Mouse (Mus musculus): ENCODE results near the gene Doc2g. TPM values are rescaled to one million over a fixed set of nuclear protein-coding genes. Genes with fewer than 3 reads are reported as not detected.
"Not testable (repeated sequence)": the region's sequence is repeated elsewhere in the genome, so short reads cannot be mapped to it uniquely, and the experiment has no call there.

Doc2g gene
- polyA plus RNA-seq, 1 experiment from 2014 or later: 84.9 TPM

DNA sequence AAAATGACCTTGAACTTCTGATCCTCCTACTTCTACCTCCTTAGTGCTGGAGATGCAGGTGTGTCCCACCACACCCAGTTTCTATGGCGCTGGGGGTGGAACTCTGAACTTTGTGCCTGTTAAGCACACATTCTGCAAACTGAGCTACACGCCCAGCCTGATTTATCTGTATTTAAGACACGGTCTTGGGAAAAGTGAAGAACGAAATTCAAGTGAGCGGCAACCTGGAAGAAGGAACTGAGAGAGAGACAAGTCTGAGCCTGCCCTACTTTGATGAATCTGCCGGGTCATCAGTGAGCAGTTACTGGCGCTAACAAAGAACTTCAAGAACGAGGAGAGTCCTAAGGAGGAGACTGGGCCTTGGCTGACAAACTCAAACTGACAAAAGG lies 43.7 kb downstream of the Doc2g start:
- no peak for ATAC-seq (replicated peaks; ENCODE audit: extremely low read depth, insufficient read depth, low FRiP score)
- H3K4me2 ChIP-seq (ENCODE audit: low read depth, low read length): no peak overlapping the region
- no peak overlapping the region for H3K9ac ChIP-seq (ENCODE audit: low read length)
- H3K36me3 ChIP-seq (ENCODE audit: control insufficient read depth, insufficient read depth): no peaks in the 10 kb centered on the region
- no peaks in the 10 kb centered on the region for H3K9me3 ChIP-seq (replicated peaks; ENCODE audit: control insufficient read depth, low read length)
- H3K4me1 ChIP-seq (ENCODE audit: control insufficient read depth, insufficient read depth, low read length): peaks cover 2% of the 10 kb centered on the region; the same call in 1 of the 2 replicates
- no peak overlapping the region for H3K27ac ChIP-seq (ENCODE audit: low read length)
- WGBS: 80% methylated on average over 8 of the region's 8 CpGs
- no peaks in the 10 kb centered on the region for H3K27me3 ChIP-seq (ENCODE audit: control insufficient read depth, insufficient read depth, low read length)
- H3K4me3 ChIP-seq (ENCODE audit: low read length): no peak overlapping the region

GRCm38 (mm10) chr19:4047859-4048258 lies 44.7 kb downstream of the Doc2g start:
- WGBS: 17% methylated on average over 4 of the region's 4 CpGs
- H3K27me3 ChIP-seq (ENCODE audit: control insufficient read depth, insufficient read depth, low read length): no peaks in the 10 kb centered on the region

DNA sequence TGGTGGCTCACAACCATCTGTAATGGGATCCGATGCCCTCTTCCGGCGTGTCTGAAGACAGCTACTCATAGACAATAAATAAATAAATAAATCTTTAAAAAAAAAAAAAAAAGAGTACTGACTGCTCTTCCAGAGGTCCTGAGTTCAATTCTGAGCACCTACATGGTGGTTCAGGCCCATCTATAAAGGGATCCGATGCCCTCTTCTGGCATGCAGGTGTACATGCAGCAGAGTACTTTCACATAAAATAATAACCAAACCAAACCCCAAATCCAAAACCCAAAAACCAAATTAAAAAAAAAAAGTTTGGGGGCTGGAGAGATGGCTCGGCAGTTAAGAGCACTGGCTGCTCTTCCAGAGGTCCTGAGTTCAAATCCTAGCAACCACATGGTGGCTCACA lies 46.0 kb downstream of the Doc2g start:
- H3K9me3 ChIP-seq (replicated peaks; ENCODE audit: control insufficient read depth, low read length); H3K4me2 ChIP-seq (ENCODE audit: low read depth, low read length); ATAC-seq (replicated peaks; ENCODE audit: extremely low read depth, insufficient read depth, low FRiP score); H3K9ac ChIP-seq (ENCODE audit: low read length); H3K27ac ChIP-seq (ENCODE audit: low read length); H3K4me1 ChIP-seq (ENCODE audit: control insufficient read depth, insufficient read depth, low read length); H3K36me3 ChIP-seq (ENCODE audit: control insufficient read depth, insufficient read depth); H3K27me3 ChIP-seq (ENCODE audit: control insufficient read depth, insufficient read depth, low read length); H3K4me3 ChIP-seq (ENCODE audit: low read length): not testable (repeated sequence)
- 83% methylated on average over 5 of the region's 5 CpGs for WGBS

More at GRCm38 (mm10) chr19:4047859-4048258, 44.7 kb downstream of the Doc2g start:
- ATAC-seq (replicated peaks; ENCODE audit: extremely low read depth, insufficient read depth, low FRiP score): no peak
- Histone ChIP-seq H3K4me3 (ENCODE audit: low read length) (no peak overlapping the region), H3K9me3 (replicated peaks; ENCODE audit: control insufficient read depth, low read length) (no peaks in the 10 kb centered on the region), H3K27ac (ENCODE audit: low read length) (no peak overlapping the region), H3K36me3 (ENCODE audit: control insufficient read depth, insufficient read depth) (no peaks in the 10 kb centered on the region), H3K4me1 (ENCODE audit: control insufficient read depth, insufficient read depth, low read length) (peaks cover 2% of the 10 kb centered on the region; the same call in 1 of the 2 replicates), H3K9ac (ENCODE audit: low read length) (no peak overlapping the region), H3K4me2 (ENCODE audit: low read depth, low read length) (no peak overlapping the region)

DNA sequence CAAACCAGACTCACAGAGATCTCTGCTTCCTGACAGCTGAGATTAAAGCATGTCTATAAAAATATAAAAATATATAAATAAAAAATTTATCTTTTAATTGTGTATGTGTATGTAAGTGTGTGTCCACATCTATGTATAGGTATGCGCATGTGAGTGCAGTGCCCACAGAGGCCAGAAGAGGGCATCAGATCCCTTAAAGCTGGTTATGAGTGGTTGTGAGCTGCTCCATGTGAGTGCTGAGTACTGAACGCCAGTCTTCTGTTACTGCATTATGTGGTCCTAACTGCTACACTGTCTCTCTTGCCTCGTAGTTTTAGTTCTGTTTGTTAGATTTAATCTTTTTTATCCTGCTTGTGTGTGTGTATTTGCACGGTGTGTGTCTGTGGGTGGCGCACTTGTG lies 47.9 kb downstream of the Doc2g start:
- no peaks in the 10 kb centered on the region for H3K9me3 ChIP-seq (replicated peaks; ENCODE audit: control insufficient read depth, low read length)
- no peak overlapping the region for H3K4me2 ChIP-seq (ENCODE audit: low read depth, low read length)
- H3K4me1 ChIP-seq (ENCODE audit: control insufficient read depth, insufficient read depth, low read length): peaks cover 7% of the 10 kb centered on the region
- no peaks in the 10 kb centered on the region for H3K36me3 ChIP-seq (ENCODE audit: control insufficient read depth, insufficient read depth)
- H3K4me3 ChIP-seq (ENCODE audit: low read length): no peak overlapping the region
- ATAC-seq (replicated peaks; ENCODE audit: extremely low read depth, insufficient read depth, low FRiP score): no peak
- H3K27me3 ChIP-seq (ENCODE audit: control insufficient read depth, insufficient read depth, low read length): no peaks in the 10 kb centered on the region
- H3K27ac ChIP-seq (ENCODE audit: low read length): no peak overlapping the region
- H3K9ac ChIP-seq (ENCODE audit: low read length): no peak overlapping the region
- 94% methylated on average over 5 of the region's 5 CpGs for WGBS

DNA sequence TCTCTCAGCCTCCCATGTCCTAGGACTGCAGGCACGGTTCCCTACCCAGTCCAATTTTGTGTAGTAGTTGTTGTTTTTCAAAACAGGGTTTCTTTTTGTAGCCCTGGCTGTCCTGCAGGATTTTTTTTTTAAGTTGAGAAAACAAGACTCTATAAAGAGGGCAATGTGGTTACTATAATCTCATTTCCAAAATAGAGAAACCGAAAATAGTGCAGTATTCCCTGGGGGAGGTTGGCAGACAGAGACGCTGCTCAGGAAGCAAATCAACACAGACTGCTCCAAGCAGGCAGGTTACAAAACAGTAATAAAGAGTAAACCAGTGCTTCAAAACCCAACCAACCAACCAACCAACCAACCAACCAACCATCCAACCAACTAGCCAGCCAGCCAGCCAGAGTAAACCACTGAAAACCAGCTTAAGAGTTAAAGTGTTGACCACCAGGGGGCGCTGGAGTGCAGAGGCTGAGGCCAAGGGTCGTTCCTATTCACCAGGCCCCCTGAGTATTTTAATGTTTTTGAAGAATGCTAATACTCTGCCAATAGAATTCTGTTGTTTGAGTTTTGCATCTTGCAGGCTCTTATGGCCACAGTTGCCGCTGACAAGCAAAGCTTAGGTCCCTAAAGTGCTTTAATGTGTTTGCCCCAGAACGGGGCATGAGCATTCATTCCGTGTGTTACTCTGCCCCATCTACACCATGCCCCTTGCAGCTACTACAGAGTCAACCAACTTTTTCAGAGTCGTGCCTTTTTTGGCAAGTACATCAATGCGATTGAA lies 48.8 kb downstream of the Doc2g start:
- Histone ChIP-seq H3K4me2 (ENCODE audit: low read depth, low read length) (no peak overlapping the region), H3K36me3 (ENCODE audit: control insufficient read depth, insufficient read depth) (no peaks in the 10 kb centered on the region), H3K4me3 (ENCODE audit: low read length) (no peak overlapping the region), H3K9ac (ENCODE audit: low read length) (no peak overlapping the region), H3K9me3 (replicated peaks; ENCODE audit: control insufficient read depth, low read length) (no peaks in the 10 kb centered on the region), H3K27me3 (ENCODE audit: control insufficient read depth, insufficient read depth, low read length) (no peaks in the 10 kb centered on the region), H3K4me1 (ENCODE audit: control insufficient read depth, insufficient read depth, low read length) (peaks cover 14% of the 10 kb centered on the region), H3K27ac (ENCODE audit: low read length) (no peak overlapping the region)
- WGBS: 49% methylated on average over 10 of the region's 10 CpGs
- ATAC-seq (replicated peaks; ENCODE audit: extremely low read depth, insufficient read depth, low FRiP score): no peak

GRCm38 (mm10) chr19:4052516-4053030 lies 49.5 kb downstream of the Doc2g start:
- H3K4me1 ChIP-seq (ENCODE audit: control insufficient read depth, insufficient read depth, low read length): peaks cover 15% of the 10 kb centered on the region
- H3K27me3 ChIP-seq (ENCODE audit: control insufficient read depth, insufficient read depth, low read length): no peaks in the 10 kb centered on the region
- no peak for ATAC-seq (replicated peaks; ENCODE audit: extremely low read depth, insufficient read depth, low FRiP score)
- H3K36me3 ChIP-seq (ENCODE audit: control insufficient read depth, insufficient read depth): no peaks in the 10 kb centered on the region
- H3K9me3 ChIP-seq (replicated peaks; ENCODE audit: control insufficient read depth, low read length): no peaks in the 10 kb centered on the region
- 72% methylated on average over 5 of the region's 5 CpGs for WGBS
- H3K4me2 ChIP-seq (ENCODE audit: low read depth, low read length): no peak overlapping the region
- H3K4me3 ChIP-seq (ENCODE audit: low read length): no peak overlapping the region
- H3K27ac ChIP-seq (ENCODE audit: low read length): no peak overlapping the region
- H3K9ac ChIP-seq (ENCODE audit: low read length): no peak overlapping the region

- Histone ChIP-seq H3K27ac (ENCODE audit: low read length) (no peak overlapping the region), H3K27me3 (ENCODE audit: control insufficient read depth, insufficient read depth, low read length) (no peaks in the 10 kb centered on the region), H3K4me3 (ENCODE audit: low read length) (no peak overlapping the region), H3K4me2 (ENCODE audit: low read depth, low read length) (no peak overlapping the region), H3K9ac (ENCODE audit: low read length) (no peak overlapping the region), H3K4me1 (ENCODE audit: control insufficient read depth, insufficient read depth, low read length) (peaks cover 15% of the 10 kb centered on the region), H3K36me3 (ENCODE audit: control insufficient read depth, insufficient read depth) (no peaks in the 10 kb centered on the region), H3K9me3 (replicated peaks; ENCODE audit: control insufficient read depth, low read length) (no peaks in the 10 kb centered on the region)
- WGBS: 89% methylated on average over 5 of the region's 5 CpGs
- no peak for ATAC-seq (replicated peaks; ENCODE audit: extremely low read depth, insufficient read depth, low FRiP score)
Measured at GRCm38 (mm10) chr19:4054613-4055012, 51.5 kb downstream of the Doc2g start.

- no peak overlapping the region for H3K4me2 ChIP-seq (ENCODE audit: low read depth, low read length)
- H3K9me3 ChIP-seq (replicated peaks; ENCODE audit: control insufficient read depth, low read length): no peaks in the 10 kb centered on the region
- WGBS: 63% methylated on average over 8 of the region's 8 CpGs
- no peaks in the 10 kb centered on the region for H3K27me3 ChIP-seq (ENCODE audit: control insufficient read depth, insufficient read depth, low read length)
- no peaks in the 10 kb centered on the region for H3K36me3 ChIP-seq (ENCODE audit: control insufficient read depth, insufficient read depth)
- H3K4me1 ChIP-seq (ENCODE audit: control insufficient read depth, insufficient read depth, low read length): peaks cover 15% of the 10 kb centered on the region
- no peak overlapping the region for H3K4me3 ChIP-seq (ENCODE audit: low read length)
- no peak overlapping the region for H3K9ac ChIP-seq (ENCODE audit: low read length)
- ATAC-seq (replicated peaks; ENCODE audit: extremely low read depth, insufficient read depth, low FRiP score): no peak
- no peak overlapping the region for H3K27ac ChIP-seq (ENCODE audit: low read length)
Measured at GRCm38 (mm10) chr19:4055216-4055946, 52.3 kb downstream of the Doc2g start.
